Mouse (Mus musculus) brain, embryonic 14.5 days (tissue): ENCODE measurements around the gene Hist1h4h.

ENCODE experiments used
- CTCF ChIP-seq: fragments of 200-500 bp; IDR thresholded peaks from 2 replicates; pipeline ENCODE4 v1.5.1; 2012; ENCODE audit warnings: inconsistent platforms, mild to moderate bottlenecking, moderate library complexity, borderline replicate concordance; ENCODE audit not compliant: insufficient read depth, insufficient read length; ENCODE audit errors: extremely low read depth
- POLR2A ChIP-seq: fragments of 200-500 bp; IDR thresholded peaks from 2 replicates; pipeline ENCODE4 v1.6.1; 2012; ENCODE audit warnings: mild to moderate bottlenecking, inconsistent platforms, borderline replicate concordance; ENCODE audit not compliant: poor library complexity, insufficient read depth, insufficient read length, severe bottlenecking; ENCODE audit errors: extremely low read depth

DNA sequence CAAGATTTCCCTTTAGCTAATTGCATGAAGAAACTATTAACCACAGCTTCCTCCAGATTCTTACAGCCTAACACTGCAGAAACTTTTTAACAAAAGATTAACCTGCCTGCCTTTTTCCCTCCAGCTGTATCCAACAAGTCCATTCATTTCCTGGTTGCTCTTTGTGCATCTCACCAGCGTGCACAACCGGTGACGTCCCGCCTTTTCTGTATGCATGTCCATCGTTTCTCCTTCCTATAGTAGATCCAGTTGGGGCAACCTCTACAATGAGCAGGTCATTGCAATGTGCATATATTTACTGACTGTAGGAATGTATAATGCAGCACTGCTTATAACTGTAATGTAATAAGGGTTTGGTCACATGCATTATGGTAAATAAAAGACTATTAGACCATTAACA is 6.9 kb upstream of the Hist1h4h start:
- TF ChIP-seq POLR2A (no peak), CTCF (no peak)
